31 mouse cellular contexts compared by ENCODE assay signal in genomic region chr16:13946306-13946705, GRCm38 (mm10). TPM values are rescaled to one million over a fixed set of nuclear protein-coding genes. Genes with fewer than 3 reads are reported as not detected.
DNase-seq lines count a peak whose midpoint lies in the region; ATAC-seq and TF ChIP-seq lines count a peak whose summit lies in the region.
"Had no signal": no experiment of that assay in that cellular context is flagged by ENCODE, and none has a peak within 500 bp of the region (broad histone marks: within the 10 kb centered on the region; RNA-seq: fewer than 3 reads in every experiment).

No protein-coding gene starts in this region.

- WGBS in lung, adult 2 months: 75% methylated on average over 1 of the region's 1 CpGs
- 58% methylated on average over 1 of the region's 1 CpGs for WGBS in lung, embryonic 16.5 days
- WGBS in limb, embryonic 10.5 days: 88% methylated on average over 1 of the region's 1 CpGs

- H3K9ac ChIP-seq in lung, embryonic 16.5 days (ENCODE audit: low read length): no peak overlapping the region; the same call in 1 of the 2 replicates
- H3K9ac ChIP-seq: forebrain, embryonic 13.5 days; hindbrain, embryonic 13.5 days had no signal

- H3K4me3 ChIP-seq in lung, adult 2 months (replicated peaks; ENCODE audit: extremely low read depth, low read depth, low read length): no peak overlapping the region
- no peak overlapping the region for H3K4me3 ChIP-seq in lung, embryonic 16.5 days (ENCODE audit: low read length)
- H3K4me3 ChIP-seq in limb, embryonic 10.5 days: no peak overlapping the region
- H3K4me3 ChIP-seq: forebrain, embryonic 10.5 days; forebrain, embryonic 13.5 days; hindbrain, embryonic 10.5 days; hindbrain, embryonic 13.5 days had no signal

- peak overlapping the region; percentile 92 for H3K27ac ChIP-seq in lung, embryonic 16.5 days (ENCODE audit: low read length)
- no peak overlapping the region for H3K27ac ChIP-seq in limb, embryonic 10.5 days
- H3K27ac ChIP-seq: forebrain, embryonic 10.5 days; forebrain, embryonic 13.5 days; hindbrain, embryonic 10.5 days; hindbrain, embryonic 13.5 days had no signal

- H3K4me2 ChIP-seq in lung, embryonic 16.5 days (ENCODE audit: low read depth, low read length): no peak overlapping the region; the same call in 1 of the 2 replicates
- H3K4me2 ChIP-seq: forebrain, embryonic 13.5 days; heart, embryonic 11.5 days; hindbrain, embryonic 13.5 days had no signal

- no peak for TF ChIP-seq CTCF in lung, adult 2 months (IDR thresholded peaks at IDR 0.05; ENCODE audit: insufficient read depth, low read length)

- TF ChIP-seq POLR2A in lung, adult 2 months (IDR thresholded peaks at IDR 0.05; ENCODE audit: borderline replicate concordance, extremely low read depth, low read depth, low read length): no peak

- no peaks in the 10 kb centered on the region; the same call in none of the 2 replicates for H3K4me1 ChIP-seq in lung, adult 2 months (ENCODE audit: control insufficient read depth, insufficient read depth, low read length)
- H3K4me1 ChIP-seq in lung, embryonic 16.5 days (replicated peaks; ENCODE audit: control insufficient read depth, insufficient read depth, low read length): peaks cover 5% of the 10 kb centered on the region; the same call in 1 of the 2 replicates
- 0 out of 2 replicates have a peak, but pooled peaks cover under 1% of the 10 kb centered on the region for H3K4me1 ChIP-seq in limb, embryonic 10.5 days

- no peaks in the 10 kb centered on the region for H3K36me3 ChIP-seq in lung, embryonic 16.5 days (ENCODE audit: control insufficient read depth, insufficient read depth, low read length)
- no peaks in the 10 kb centered on the region for H3K36me3 ChIP-seq in limb, embryonic 10.5 days
- H3K36me3 ChIP-seq: forebrain, embryonic 10.5 days; hindbrain, embryonic 10.5 days; hindbrain, embryonic 13.5 days had no signal

- ATAC-seq in lung, embryonic 16.5 days (ENCODE audit: low read depth): peak; percentile 96
- ATAC-seq: CD4-positive, CD25-positive, alpha-beta regulatory T cell, adult 4 months; forebrain, embryonic 13.5 days; forebrain, embryonic 16.5 days had no signal

- H3K27me3 ChIP-seq in lung, embryonic 16.5 days (ENCODE audit: control insufficient read depth, insufficient read depth, low read depth, low read length): no peaks in the 10 kb centered on the region
- H3K27me3 ChIP-seq in limb, embryonic 10.5 days (ENCODE audit: low read depth, poor library complexity, severe bottlenecking): peaks cover 13% of the 10 kb centered on the region

- no peaks in the 10 kb centered on the region for H3K9me3 ChIP-seq in lung, embryonic 16.5 days (ENCODE audit: control insufficient read depth, low read length)
- no peaks in the 10 kb centered on the region for H3K9me3 ChIP-seq in limb, embryonic 10.5 days (replicated peaks)
- H3K9me3 ChIP-seq: forebrain, embryonic 10.5 days; forebrain, embryonic 13.5 days; hindbrain, embryonic 10.5 days; hindbrain, embryonic 13.5 days had no signal

- peak; percentile 54 for DNase-seq in lung, adult 2 months
- DNase-seq in lung, postnatal 14 days: peak; percentile 67
- peak; percentile 63 to 73 for DNase-seq in lung, postnatal 4 days
- no peak for DNase-seq in cerebellum, adult 9-10 months
- DNase-seq in thymus, postnatal 36 days: no peak
- DNase-seq in layer of hippocampus, postnatal 25 days (ENCODE audit: extremely low spot score in 1 of 2, low spot score in 1 of 2): no peak
- no peak for DNase-seq in limb, embryonic 10.5 days (ENCODE audit: low spot score)
- DNase-seq: adrenal gland, adult 8-10 months; adrenal gland, postnatal 25 days; cerebellum, adult 11-12 months; cerebellum, adult 8-10 months; cerebellum, postnatal 14 days; gastrocnemius, postnatal 10 days; gastrocnemius, postnatal 36 days; heart, postnatal 36 days had no signal

RNA-seq across cellular contexts. Expression of gene 2900011O08Rik, which starts 40.1 kb away (rescaled TPM):
- polyA plus RNA-seq in lung, adult 2 months (2012; rRNA removed): 0.20 TPM in 1 of 2 replicates, not detected in the other
- 0.44 and 0.84 TPM in 2 replicates for polyA plus RNA-seq in lung, embryonic 16.5 days (2015; fragmentation: Nextera tagmentation; extraction: Ambion mirVana)
- total RNA-seq in layer of hippocampus, postnatal 25 days (2021): 100 to 1,000 TPM; 259 to 282 TPM
- polyA plus RNA-seq in limb, embryonic 10.5 days (2016; fragmentation: Nextera tagmentation; extraction: Ambion mirVana): 2.7 and 5.2 TPM in 2 replicates
- total RNA-seq: gastrocnemius, adult 18-20 months; gastrocnemius, postnatal 36 days; granulocyte monocyte progenitor cell, adult 5-6 weeks; heart, postnatal 36 days had no signal
- polyA plus RNA-seq: CD4-positive, CD25-positive, alpha-beta regulatory T cell, adult 4 months had no signal

RNA-seq across cellular contexts. Expression of gene Ifitm7, which starts 40.4 kb away (rescaled TPM):
- polyA plus RNA-seq in lung, adult 2 months (2012; rRNA removed): not detected in 2 replicates
- polyA plus RNA-seq in lung, embryonic 16.5 days (2015; fragmentation: Nextera tagmentation; extraction: Ambion mirVana): not detected in 2 replicates
- 1 to 10 TPM in 1 of 2 experiments, under 1 TPM in 1; 0.98 to 1.5 TPM for total RNA-seq in layer of hippocampus, postnatal 25 days (2021)
- 0.20 TPM in 1 of 2 replicates, not detected in the other for polyA plus RNA-seq in limb, embryonic 10.5 days (2016; fragmentation: Nextera tagmentation; extraction: Ambion mirVana)
- total RNA-seq: gastrocnemius, adult 18-20 months; gastrocnemius, postnatal 10 days; gastrocnemius, postnatal 36 days; heart, adult 8-10 months; heart, postnatal 36 days; MEL had no signal
- polyA plus RNA-seq: C2C12; CD4-positive, CD25-positive, alpha-beta regulatory T cell, adult 4 months; embryonic facial prominence, embryonic 14.5 days; heart, embryonic 11.5 days; heart, embryonic 14.5 days; heart, postnatal 0 days had no signal

RNA-seq across cellular contexts. Expression of gene Mpv17l, which starts 43.3 kb away (rescaled TPM):
- polyA plus RNA-seq in lung, adult 2 months (2012; rRNA removed): 11.5 and 13.0 TPM in 2 replicates
- 11.2 and 12.5 TPM in 2 replicates for polyA plus RNA-seq in lung, embryonic 16.5 days (2015; fragmentation: Nextera tagmentation; extraction: Ambion mirVana)
- 10 to 100 TPM; 72.7 to 74.0 TPM for total RNA-seq in layer of hippocampus, postnatal 25 days (2021)
- 2.4 and 2.8 TPM in 2 replicates for polyA plus RNA-seq in limb, embryonic 10.5 days (2016; fragmentation: Nextera tagmentation; extraction: Ambion mirVana)
- total RNA-seq: granulocyte monocyte progenitor cell, adult 5-6 weeks had no signal

RNA-seq across cellular contexts. Expression of gene Pdxdc1, which starts 43.4 kb away (rescaled TPM):
- polyA plus RNA-seq in lung, adult 2 months (2012; rRNA removed): 60.8 and 84.5 TPM in 2 replicates
- polyA plus RNA-seq in lung, embryonic 16.5 days (2015; fragmentation: Nextera tagmentation; extraction: Ambion mirVana): 79.3 and 84.0 TPM in 2 replicates
- 10 to 100 TPM; 75.7 to 76.8 TPM for total RNA-seq in layer of hippocampus, postnatal 25 days (2021)
- polyA plus RNA-seq in limb, embryonic 10.5 days (2016; fragmentation: Nextera tagmentation; extraction: Ambion mirVana): 65.1 and 86.5 TPM in 2 replicates

Comparison
In these comparisons a context has a peak if more than half of its experiments do, and no peak if none do; other contexts are left out.
1. DNase-seq: peak in lung, adult 2 months (single experiment), lung, postnatal 14 days (single experiment) and lung, postnatal 4 days (2 of 2); none in cerebellum, adult 9-10 months (single experiment), thymus, postnatal 36 days (0 of 2), layer of hippocampus, postnatal 25 days (0 of 2) and limb, embryonic 10.5 days (single experiment).